Mouse (Mus musculus) WW6 (cell line): Measurements from ENCODE around the gene Fbxl14.
"Not testable (repeated sequence)": the region's sequence is repeated elsewhere in the genome, so short reads cannot be mapped to it uniquely, and the experiment has no call there.

Source experiments
- DNase-seq: peaks from one replicate; pipeline ENCODE4 v3.0.0-alpha.2; 2013; ENCODE audit warnings: low read depth, low spot score

Gene Fbxl14

DNA sequence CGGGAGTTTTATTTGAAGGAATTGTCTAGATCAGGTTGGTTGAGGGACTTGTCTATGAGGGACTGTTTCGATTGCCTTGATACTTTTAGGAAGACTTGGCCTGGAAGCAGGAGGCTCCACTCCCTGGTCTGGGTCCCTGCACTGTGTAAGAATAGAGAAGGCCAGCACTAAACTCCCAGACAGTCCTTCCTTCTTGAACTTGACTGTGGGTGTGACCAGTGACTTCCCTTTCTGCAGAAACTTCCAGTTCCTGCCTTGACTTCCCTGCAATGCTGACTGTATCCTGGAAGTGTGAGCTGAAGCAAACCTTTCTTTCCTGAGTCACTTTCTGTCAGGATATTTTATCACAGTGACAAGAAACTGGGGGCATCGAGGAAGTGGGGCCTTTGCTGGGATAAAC is 8.7 kb upstream of the Fbxl14 start:
- DNase-seq = no peak

DNA sequence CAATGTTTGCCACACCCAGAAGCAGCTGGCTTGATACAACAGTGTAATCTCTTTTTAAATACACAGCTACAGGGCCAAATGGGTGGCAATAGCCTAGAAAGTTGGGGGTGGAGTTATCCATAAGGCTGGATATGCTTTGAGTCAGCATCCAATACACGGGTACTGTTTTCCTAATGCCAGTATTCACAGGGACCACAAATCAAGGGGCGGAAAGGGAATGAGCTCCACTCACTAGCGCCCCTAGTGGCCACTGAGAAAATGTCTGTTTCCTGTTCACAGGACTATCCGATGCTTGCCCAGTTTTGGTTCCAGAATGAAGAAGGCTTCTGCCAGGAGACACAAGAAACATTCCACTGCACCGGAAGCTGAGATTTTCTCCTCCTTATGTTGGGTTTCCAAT is 7.3 kb upstream of the Fbxl14 start:
- DNase-seq = no peak

GRCm38 (mm10) chr6:119472705-119473104 is 6.8 kb upstream of the Fbxl14 start:
- no peak for DNase-seq

- DNase-seq = no peak
Measured at GRCm38 (mm10) chr6:119473446-119473845, 6.0 kb upstream of the Fbxl14 start.

- no peak for DNase-seq
Measured at GRCm38 (mm10) chr6:119473992-119474391, 5.5 kb upstream of the Fbxl14 start.

DNA sequence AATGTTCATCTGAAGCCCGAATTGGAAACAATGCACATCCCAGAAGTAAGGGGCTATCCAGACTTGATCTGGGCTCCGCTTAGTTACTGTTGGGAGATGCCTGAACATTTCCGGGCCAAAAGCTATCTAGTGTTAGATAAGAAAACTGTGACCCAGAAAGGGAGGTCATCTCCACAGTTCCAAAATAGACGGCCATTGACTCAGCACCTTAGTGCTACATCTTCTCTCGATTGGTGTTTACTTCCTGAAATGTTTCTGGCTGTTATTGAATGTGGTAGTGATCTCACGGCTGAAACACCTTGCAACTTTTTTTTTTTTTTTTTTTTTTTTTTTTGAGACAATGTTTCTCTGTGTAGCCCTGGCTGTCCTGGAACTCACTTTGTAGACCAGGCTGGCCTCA is 3.5 kb upstream of the Fbxl14 start:
- DNase-seq = no peak

DNA sequence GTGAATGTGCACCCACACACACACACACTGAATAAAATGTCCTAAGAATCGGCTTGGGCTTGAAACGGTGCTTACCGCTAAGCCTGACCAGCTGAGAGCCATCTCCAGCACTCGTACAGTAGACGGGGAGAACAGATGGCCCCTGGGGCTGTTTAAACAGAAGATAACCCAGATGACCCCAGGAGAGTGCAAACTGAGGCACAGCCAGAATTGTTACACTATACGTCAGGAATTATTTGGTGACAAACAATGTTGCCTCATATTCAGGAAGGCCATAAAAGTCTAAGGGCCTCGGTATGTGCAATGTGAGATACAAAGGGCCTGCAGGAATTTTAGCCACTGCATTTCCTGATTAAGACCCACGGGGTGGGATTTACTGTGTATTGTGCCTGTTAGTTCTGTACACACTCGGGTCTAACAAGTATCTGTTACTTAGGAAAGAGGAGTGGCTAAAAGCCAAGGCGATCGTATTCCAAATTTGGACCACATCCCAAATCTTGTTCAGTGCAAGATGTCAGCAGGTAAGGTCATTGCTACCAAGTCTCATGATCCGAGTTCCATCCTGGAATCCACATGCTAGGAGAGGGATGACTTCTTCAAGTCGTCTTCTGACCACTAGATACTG is 1.7 kb upstream of the Fbxl14 start:
- DNase-seq = no peak

- no peak for DNase-seq
Measured at GRCm38 (mm10) chr6:119478560-119479342, 717 bp upstream of the Fbxl14 start.

- no peak for DNase-seq
Measured at GRCm38 (mm10) chr6:119479876-119480705, 623 bp downstream of the Fbxl14 start.

- no peak for DNase-seq
Measured at GRCm38 (mm10) chr6:119480706-119481331, 1.4 kb downstream of the Fbxl14 start.

DNA sequence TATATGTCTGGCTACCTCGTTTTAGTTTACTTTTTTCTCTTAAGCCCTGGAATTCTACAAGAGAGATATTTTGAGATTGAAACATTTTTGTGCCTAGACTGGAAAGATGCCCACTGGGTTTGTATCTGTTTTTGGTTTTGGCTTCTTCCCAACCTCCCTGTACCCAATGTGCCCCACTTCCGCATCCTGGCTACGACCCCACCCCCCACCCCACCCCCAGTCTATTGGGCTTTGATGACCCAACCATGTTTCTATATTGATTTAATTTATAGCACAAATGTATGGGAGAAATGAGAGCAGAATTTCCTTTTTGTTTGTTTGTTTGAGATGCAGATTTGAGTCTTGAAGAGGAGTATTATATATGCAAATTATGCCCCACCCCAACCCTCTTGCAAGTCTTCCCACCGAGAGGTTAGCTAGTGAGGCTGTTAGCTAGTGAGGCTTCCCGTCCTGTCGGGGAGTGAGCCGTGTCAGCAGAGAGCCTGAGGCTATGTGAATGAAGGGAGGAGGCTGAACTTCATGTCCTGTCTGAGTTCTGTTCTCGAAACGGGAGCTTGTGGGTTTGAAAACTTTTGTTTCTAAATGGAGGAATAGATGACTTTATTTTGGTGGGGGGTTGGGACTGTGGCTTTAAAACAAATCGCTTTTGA is 2.4 kb downstream of the Fbxl14 start:
- DNase-seq = not testable (repeated sequence)

DNA sequence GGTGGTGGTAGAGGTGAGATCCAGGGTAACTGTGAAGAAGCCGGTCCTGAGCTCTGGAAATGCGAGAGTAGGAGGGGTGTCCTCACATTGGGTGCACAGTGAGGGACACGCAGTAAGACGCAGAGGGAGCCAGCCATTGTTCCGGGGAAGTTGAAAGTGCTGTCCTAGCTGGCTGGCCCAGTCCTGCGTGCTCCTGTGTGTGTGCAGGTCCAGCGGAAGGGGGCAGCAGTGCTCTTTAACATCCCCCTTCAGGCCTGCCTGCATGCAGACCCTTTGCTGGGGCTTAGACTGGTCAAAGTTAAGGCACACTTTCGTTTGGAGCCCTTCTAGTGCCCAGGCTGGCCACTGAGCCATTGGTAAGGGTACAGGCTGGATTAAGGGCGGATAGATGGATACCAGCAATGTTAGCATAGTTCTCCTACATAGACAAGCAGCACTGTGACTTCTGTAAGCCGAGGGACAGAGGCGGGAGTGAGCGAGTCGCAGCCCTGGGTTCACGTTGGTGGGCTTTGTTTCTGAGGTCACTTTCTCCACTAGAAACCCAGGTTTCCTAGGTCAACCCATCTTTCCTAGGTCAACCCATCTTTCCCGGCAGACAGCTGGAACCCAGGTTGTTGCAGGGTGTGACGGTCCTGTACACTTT is 3.6 kb downstream of the Fbxl14 start:
- no peak for DNase-seq

- DNase-seq = no peak
Measured at GRCm38 (mm10) chr6:119485486-119485885, 6.0 kb downstream of the Fbxl14 start.

DNA sequence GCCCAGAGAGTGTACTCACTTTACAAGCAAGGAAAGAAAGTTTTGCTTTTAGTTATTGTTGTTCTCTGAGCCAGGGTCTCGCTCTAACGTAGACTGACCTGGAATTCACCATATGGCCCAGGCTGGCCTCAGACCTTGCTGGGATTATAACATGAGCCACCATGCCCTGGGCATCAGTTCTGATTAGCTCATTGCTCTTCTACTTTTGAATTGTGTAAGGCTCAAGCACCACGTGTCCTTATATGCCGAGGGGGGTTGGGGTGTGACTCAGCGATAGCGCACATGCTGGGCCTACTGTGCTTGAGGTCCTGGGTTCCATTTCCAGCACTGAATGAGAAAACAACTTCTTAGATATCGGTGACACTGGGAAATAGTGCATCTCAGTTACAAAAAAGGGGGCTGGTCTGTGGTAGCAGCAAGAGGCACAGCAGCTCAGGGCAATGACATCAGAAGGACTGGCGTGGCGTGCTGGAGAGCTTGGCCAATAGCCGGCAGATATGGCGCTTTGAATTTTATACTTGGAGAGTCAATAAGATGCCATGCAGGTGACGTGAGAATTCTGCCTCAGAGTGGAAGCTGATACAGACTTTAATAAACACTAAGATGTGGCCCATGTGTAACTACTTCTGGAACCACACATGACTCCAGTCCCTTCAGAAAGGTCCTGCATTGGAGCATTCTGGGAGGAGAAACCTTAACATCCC is 7.1 kb downstream of the Fbxl14 start:
- DNase-seq = no peak

GRCm38 (mm10) chr6:119487085-119487458 is 7.6 kb downstream of the Fbxl14 start:
- DNase-seq = no peak

- DNase-seq = no peak
Measured at GRCm38 (mm10) chr6:119487619-119488018, 8.2 kb downstream of the Fbxl14 start.

DNA sequence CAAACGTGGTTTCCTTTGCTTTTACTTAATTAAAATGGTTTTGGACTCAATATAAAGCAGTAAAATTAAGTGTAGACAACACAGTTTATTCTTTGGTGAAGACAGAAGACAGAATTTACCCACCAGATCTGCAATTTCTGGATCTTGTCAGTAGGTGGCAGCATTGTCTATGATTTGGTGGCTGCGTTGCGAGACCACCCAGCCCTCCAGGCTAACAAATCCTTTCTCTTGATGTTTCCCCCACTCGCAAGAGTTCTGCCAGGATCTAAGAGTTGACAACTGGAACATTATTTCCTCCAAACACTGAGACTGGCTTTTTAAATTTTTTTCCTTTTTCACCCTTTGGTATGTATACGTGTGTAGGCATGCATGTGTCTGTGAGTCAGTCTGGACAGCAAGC is 10.3 kb downstream of the Fbxl14 start:
- DNase-seq = no peak

- no peak for DNase-seq
Measured at GRCm38 (mm10) chr6:119490549-119490948, 11.1 kb downstream of the Fbxl14 start.

DNA sequence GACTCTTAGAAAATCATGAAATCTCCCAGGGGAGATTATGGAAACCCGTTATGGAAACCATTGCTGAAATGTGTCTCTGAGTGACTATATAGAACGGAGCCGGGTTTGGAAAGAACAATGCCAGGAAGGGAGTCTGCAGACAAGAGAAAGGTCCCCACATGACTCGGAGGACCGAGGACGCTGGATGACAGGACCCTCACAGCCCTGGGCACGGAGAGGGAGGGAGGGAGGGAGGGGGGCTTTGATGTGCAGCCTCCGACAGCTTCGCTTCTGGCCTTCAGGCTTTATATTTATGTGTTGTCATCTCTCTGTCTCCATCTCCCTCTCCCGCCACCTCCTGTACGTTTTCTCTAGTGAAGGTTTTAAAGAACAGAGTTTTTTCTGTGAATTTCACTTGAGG is 11.5 kb downstream of the Fbxl14 start:
- no peak for DNase-seq

DNA sequence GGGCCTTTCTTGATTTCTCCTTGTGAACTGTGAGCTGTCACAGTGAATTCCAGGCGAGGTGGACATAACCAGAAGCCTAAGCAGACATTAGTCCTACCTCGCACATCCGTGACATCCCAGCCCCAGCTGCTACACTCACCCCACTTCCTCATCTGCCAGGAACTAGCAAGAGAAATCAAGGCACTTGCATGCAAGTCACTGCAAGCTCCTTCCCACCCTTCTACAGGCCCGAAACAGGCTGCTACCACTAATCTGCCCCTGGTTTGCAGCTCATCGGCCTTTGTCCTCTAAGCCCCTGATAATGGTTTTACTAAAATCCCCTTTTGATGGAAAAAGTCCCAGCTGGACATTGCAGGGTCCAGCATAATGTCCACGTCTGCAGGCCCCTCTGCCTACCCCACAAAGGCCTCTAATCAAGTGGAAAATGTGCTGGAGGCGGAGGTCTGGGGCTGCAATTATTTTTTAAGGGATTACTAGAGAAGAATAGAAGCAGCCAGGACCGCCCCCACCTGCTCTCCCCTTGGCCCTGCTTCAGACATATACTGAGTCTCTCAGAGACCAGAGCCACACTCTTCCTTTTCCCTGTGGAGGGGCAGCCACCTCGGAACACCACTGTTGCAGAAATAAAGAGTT is 12.6 kb downstream of the Fbxl14 start:
- DNase-seq = no peak
